Mouse (Mus musculus) hindbrain, embryonic 15.5 days (tissue): ENCODE measurements around the gene Rexo1. TPM values are rescaled to one million over a fixed set of nuclear protein-coding genes. Genes with fewer than 3 reads are reported as not detected.

Experiments used
- ATAC-seq: fragments of 200-750 bp; cut with Nextera tagmentation; 2 replicates; pipeline ENCODE4 v1.8.0; 2017; ENCODE audit warnings: low read depth, moderate number of reproducible peaks, moderate TSS enrichment; ENCODE audit not compliant: low FRiP score
- H3K27ac ChIP-seq: fragments of 300-500 bp; sonication (generic); replicated peaks from 2 replicates; pipeline ENCODE4 v1.5.1; 2015; ENCODE audit warnings: mild to moderate bottlenecking, inconsistent platforms
- H3K27me3 ChIP-seq: fragments of 300-500 bp; sonication (generic); 2 replicates; pipeline ENCODE4 v1.6.1; 2015; ENCODE audit warnings: control low read depth, inconsistent platforms
- H3K36me3 ChIP-seq: fragments of 300-500 bp; sonication (generic); 2 replicates; pipeline ENCODE4 v1.6.1; 2015; ENCODE audit warnings: control low read depth, inconsistent platforms
- H3K4me1 ChIP-seq: fragments of 300-500 bp; sonication (generic); replicated peaks from 2 replicates; pipeline ENCODE4 v1.6.1; 2015; ENCODE audit warnings: control low read depth, inconsistent platforms
- H3K4me2 ChIP-seq: fragments of 300-500 bp; sonication (generic); 2 replicates; pipeline ENCODE4 v1.6.1; 2015; ENCODE audit warnings: moderate library complexity, mild to moderate bottlenecking, inconsistent platforms
- H3K4me3 ChIP-seq: fragments of 300-500 bp; sonication (generic); 2 replicates; pipeline ENCODE4 v1.5.1; 2015; ENCODE audit warnings: mild to moderate bottlenecking, inconsistent platforms
- H3K9ac ChIP-seq: fragments of 300-500 bp; sonication (generic); 2 replicates; pipeline ENCODE4 v1.6.1; 2015; ENCODE audit warnings: inconsistent platforms
- H3K9me3 ChIP-seq: fragments of 300-500 bp; sonication (generic); 2 replicates; pipeline ENCODE4 v1.6.1; 2016; ENCODE audit warnings: control low read depth, inconsistent platforms
- WGBS: fragments of 180-500 bp; shearing (Covaris S2); methylation state at CpG from one replicate; pipeline ENCODE4 v1.1.7; 2015; 5-methylcytosine and 5-hydroxymethylcytosine counted together
- polyA plus RNA-seq: library from polyadenylated mRNA; unstranded; fragments of >200 nt; fragmentation: Nextera tagmentation; extraction: Ambion mirVana; gene quantifications from 2 replicates; pipeline ENCODE4 v1.2.1, GENCODE M21; 2015

The Rexo1 gene
- polyA plus RNA-seq, 1 experiment from 2014 or later = 33.7 TPM

DNA sequence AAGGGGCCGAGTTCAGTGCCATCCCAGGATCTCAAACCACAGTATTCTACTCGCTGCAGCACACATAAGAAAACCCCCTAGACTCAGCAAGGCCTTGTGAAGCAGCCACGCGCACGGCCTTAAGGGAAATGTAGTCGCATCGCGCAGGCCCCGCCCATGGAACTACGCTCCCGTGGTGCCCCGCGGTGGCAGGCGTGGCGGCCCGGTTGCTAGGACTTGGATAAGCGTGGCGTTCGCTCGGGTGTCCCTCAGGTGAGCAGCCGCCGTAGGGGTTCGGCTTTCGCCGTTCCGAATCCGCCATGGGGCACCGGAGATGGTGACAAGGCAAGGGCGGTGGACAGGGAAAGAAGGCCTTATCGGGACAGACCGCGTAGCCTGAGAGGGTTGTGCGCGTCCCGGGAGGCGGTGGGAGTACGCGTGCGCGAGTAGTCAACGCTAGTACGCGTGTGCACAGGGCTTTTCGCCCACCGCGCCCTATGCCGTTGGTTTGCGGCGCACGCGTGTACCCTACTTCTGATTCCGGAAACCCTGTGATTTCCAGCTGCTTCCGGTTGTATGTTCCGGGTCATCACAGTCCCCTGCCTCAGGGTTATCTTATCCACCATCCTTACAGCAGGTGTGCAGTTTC is 41.5 kb upstream of the Rexo1 start, which contains the start of the genes Scamp4 and Adat3:
Scamp4 (plus strand) TSS at position 175 of the 628 bp plus-strand sequence.
Adat3 (plus strand) TSS at position 183 of the 628 bp plus-strand sequence.
- H3K4me1 ChIP-seq = peaks cover 21% of the 10 kb centered on the region
- peak; percentile 98 for ATAC-seq
- H3K36me3 ChIP-seq = peaks cover 16% of the 10 kb centered on the region
- no peaks in the 10 kb centered on the region for H3K9me3 ChIP-seq
- peak within 1 kb of the TSS; percentile 72 for H3K9ac ChIP-seq
- H3K4me3 ChIP-seq = peak within 1 kb of the TSS; percentile 77
- peak within 1 kb of the TSS; percentile 96 for H3K27ac ChIP-seq
- WGBS = under 1% methylated on average over 54 of the region's 54 CpGs
- peaks cover 3% of the 10 kb centered on the region; the same call in 1 of the 2 replicates for H3K27me3 ChIP-seq
- H3K4me2 ChIP-seq = peak within 1 kb of the TSS; percentile 94

DNA sequence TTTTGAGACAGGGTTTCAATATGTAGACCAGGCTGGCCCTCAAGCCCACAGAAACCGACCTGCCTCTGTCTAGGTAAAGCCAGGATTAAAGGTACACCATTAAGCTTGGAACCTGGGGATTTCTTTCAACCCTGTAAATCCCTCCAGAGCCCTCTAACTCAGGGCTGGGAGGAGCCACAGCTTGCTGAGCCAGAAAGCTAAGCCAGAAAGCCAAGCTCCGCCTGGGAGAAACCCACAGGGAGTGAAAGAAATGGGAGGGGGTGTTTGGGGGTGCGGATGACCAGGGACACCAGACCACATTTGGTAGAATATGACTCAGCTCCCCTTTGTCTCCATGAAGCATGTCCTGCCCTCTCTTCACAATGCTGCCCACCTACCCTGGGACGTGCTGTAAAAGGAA is 35.0 kb upstream of the Rexo1 start:
- peaks cover 3% of the 10 kb centered on the region; the same call in 1 of the 2 replicates for H3K27me3 ChIP-seq
- no peaks in the 10 kb centered on the region for H3K9me3 ChIP-seq
- 41% methylated on average over 4 of the region's 4 CpGs for WGBS
- H3K4me2 ChIP-seq = no peak overlapping the region
- no peak overlapping the region for H3K4me3 ChIP-seq
- H3K36me3 ChIP-seq = no peaks in the 10 kb centered on the region
- ATAC-seq = no peak
- H3K4me1 ChIP-seq = no peaks in the 10 kb centered on the region
- H3K9ac ChIP-seq = no peak overlapping the region
- no peak overlapping the region for H3K27ac ChIP-seq

DNA sequence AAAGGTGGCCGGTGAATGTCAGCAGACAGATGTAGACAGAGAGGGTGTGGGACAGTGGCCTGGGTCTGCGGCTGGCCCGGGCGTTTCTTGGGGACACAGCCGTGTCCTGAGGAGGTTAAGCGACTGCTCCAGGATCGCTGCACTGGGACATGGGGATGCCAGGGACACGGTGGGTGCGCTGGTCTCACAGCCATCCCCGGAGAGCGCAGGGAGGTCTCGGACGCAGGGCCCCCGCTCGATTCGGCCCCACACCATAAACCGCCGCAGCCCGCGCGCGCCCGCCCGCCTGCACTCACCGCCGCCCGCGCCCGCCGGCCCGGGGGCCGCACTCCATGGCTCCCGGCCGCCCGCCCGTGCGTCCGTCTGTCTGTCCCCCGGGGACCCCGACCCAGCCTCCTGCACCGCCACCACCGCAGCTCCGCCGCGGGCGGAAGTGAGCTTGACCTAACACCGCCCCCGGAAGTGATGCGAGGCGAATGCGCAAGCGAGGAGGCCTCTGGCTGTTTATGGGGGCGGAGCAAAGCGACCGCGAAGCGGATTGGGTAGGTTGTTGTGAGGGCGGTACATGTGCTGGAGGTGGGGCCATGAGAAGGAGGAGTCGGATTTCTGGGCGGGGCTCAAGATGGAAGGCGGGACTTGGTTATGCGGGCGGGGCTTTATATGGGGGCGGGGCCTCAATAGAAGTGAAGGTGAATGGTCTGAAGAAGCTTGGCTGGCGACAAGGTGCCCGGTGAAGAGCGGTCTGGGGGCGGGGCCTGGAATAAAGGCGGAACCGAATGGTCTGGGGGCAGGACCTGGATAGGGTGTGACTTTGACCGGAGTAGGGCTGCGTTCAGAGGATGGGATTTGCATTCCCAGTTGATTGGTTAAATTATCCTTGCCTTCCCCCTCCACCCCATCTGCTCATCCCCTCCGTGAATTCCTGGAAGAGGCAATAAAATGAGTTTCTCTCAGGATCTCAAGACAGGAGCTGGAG is 28.8 kb upstream of the Rexo1 start, which contains the start of gene Abhd17a:
Abhd17a (minus strand) TSS at position 463 of the 976 bp plus-strand sequence.
- Histone ChIP-seq H3K27me3 (no peaks in the 10 kb centered on the region), H3K4me3 (peak within 1 kb of the TSS; percentile 80)
- WGBS = under 1% methylated on average over 70 of the region's 73 CpGs

DNA sequence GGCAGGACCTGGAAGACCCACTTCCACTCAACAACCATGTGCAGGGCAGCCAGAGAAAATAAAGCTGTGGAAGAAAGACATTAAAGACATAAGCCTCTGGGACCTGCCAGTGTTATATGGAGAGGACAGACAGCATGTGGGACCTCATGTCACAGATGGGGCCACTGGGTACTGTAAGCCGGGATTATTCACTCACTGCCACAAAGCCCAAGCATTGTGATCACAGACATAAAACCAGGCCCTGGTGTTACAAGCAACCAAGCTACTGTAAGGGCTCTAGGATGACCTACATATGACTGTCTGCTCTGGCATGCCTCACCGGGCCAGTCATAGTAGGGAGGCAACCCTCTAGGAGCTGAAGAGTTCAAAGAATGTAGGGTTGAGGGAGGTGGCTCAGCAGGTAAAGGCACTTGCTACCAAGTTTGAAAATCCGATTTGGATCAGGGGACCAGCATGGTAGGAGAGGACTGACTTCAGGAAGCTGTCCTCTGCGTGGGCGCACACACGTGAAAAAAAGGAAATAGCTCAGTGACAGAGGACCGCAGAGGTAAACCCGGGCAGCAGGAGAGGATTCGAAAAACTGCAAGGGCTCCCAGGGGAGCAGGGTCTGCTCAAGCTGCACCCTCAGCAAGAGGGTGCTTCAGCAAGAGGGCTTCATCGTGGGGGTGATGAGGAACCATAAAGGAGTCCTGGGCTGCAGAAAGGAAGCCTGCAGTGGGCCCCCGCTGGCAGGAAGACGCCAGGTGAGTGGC is 27.9 kb upstream of the Rexo1 start:
- no peak for ATAC-seq
- Histone ChIP-seq H3K4me3 (peak overlapping the region; percentile 80), H3K36me3 (peaks cover 4% of the 10 kb centered on the region), H3K27ac (no peak overlapping the region), H3K9me3 (no peaks in the 10 kb centered on the region), H3K27me3 (no peaks in the 10 kb centered on the region), H3K4me1 (peaks cover 46% of the 10 kb centered on the region), H3K4me2 (peak overlapping the region; percentile 72), H3K9ac (peak overlapping the region; percentile 87)
- WGBS = 18% methylated on average over 12 of the region's 12 CpGs

More for the DNA sequence above, 28.8 kb upstream of the Rexo1 start, which contains the start of gene Abhd17a:
- Histone ChIP-seq H3K36me3 (peaks cover 4% of the 10 kb centered on the region), H3K9me3 (no peaks in the 10 kb centered on the region), H3K27ac (peak within 1 kb of the TSS; percentile 70), H3K9ac (peak within 1 kb of the TSS; percentile 87), H3K4me1 (peaks cover 41% of the 10 kb centered on the region), H3K4me2 (peak within 1 kb of the TSS; percentile 72)
- peak; percentile 96 for ATAC-seq

DNA sequence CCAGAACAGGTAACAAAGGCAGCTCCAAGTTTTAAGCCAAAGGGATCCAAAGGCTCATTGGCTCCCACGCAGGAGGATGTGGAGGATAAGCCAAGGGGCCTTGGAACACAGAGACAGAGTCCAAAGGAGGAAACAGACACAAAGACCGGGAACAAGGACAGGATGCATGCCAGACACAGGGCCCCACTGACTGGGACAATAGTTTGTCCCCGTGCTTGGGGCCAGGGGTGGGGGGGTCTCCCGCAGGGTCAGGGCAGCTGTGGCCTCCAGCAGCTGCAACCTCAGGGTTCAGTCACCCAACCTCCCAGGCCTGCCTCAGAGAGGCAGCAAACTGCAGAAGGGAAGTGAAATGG is 25.9 kb upstream of the Rexo1 start:
- Histone ChIP-seq H3K4me2 (no peak overlapping the region), H3K4me3 (no peak overlapping the region), H3K4me1 (peaks cover 46% of the 10 kb centered on the region), H3K27ac (peak overlapping the region; percentile 51; the same call in 1 of the 2 replicates), H3K36me3 (peaks cover 4% of the 10 kb centered on the region), H3K27me3 (no peaks in the 10 kb centered on the region), H3K9ac (no peak overlapping the region), H3K9me3 (no peaks in the 10 kb centered on the region)
- ATAC-seq = no peak
- WGBS = 17% methylated on average over 4 of the region's 4 CpGs

DNA sequence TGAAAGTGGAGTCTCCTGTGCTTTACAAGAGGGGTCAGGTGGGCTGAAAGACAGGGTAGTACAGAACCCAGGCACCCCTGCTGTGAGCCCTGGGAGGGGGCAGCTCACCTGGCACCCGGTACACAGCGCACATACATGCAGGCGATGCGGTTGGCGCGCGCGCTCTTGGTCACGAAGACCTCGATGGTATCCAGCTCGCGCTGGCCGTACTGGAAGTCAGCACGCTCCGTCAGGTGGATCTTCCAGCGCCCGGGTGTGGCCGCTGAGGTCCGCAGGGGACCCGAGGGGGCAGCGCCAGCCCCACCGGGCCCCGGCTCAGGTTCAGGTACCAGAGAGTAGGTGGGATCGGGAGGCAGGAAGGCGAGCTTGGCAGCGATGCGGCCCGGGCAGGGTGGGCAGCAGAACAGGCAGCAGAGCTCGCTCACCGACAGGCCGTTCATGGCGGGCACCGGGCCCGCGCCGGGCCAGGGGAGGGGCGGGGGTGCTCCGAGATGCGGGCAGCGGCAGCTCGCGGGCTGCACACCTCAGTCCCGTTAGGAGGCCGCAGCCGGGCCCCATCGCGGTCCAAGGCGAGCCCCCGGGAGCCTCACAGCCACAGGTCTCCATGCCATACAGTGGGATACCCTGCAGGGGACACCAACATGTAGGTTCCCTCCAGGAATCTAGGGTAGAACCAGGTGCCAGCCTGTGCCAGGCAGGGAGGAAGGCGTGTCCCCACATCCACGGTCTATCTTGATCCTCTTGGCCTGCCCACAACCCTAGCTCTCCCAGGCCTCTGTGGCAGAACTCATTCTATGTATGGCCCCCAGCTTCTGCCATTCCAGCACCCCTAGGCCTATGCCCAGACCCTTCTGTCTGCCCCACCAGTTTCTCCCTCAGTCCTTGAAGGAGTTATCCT is 25.3 kb upstream of the Rexo1 start:
- no peak overlapping the region for H3K9ac ChIP-seq
- H3K4me2 ChIP-seq = 0 out of 2 replicates have a peak overlapping the region, but pooled peaks have one; percentile 4
- no peaks in the 10 kb centered on the region for H3K9me3 ChIP-seq
- H3K27me3 ChIP-seq = no peaks in the 10 kb centered on the region
- no peak overlapping the region for H3K4me3 ChIP-seq
- ATAC-seq = no peak
- peaks cover 4% of the 10 kb centered on the region for H3K36me3 ChIP-seq
- H3K27ac ChIP-seq = peak overlapping the region; percentile 51; the same call in 1 of the 2 replicates
- 94% methylated on average over 41 of the region's 51 CpGs for WGBS
- peaks cover 46% of the 10 kb centered on the region for H3K4me1 ChIP-seq

DNA sequence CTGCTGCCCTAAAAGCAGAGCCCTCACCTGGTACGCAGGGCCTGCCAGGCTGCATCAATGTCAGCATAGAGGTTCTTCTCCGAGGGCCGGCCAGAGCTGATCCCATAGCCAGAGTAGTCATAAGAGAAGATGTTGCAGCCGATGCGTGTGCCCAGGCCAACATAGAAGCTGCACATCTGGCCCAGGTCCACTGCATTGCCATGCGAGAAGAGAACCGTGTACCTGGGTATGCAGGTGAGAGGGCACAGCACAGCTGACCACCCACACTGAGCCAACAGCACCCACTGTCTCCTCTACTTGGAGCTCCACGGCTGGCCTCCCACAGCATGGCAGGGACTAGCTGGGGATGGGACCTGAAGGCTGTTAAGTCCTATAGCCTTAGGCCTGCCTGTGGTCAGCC is 24.2 kb upstream of the Rexo1 start:
- H3K9ac ChIP-seq = no peak overlapping the region
- H3K27ac ChIP-seq = no peak overlapping the region
- no peak for ATAC-seq
- H3K4me1 ChIP-seq = peaks cover 43% of the 10 kb centered on the region
- peaks cover 8% of the 10 kb centered on the region for H3K36me3 ChIP-seq
- no peaks in the 10 kb centered on the region for H3K27me3 ChIP-seq
- H3K9me3 ChIP-seq = no peaks in the 10 kb centered on the region
- 96% methylated on average over 8 of the region's 8 CpGs for WGBS
- peak overlapping the region; percentile 4; the same call in 1 of the 2 replicates for H3K4me2 ChIP-seq
- no peak overlapping the region for H3K4me3 ChIP-seq

DNA sequence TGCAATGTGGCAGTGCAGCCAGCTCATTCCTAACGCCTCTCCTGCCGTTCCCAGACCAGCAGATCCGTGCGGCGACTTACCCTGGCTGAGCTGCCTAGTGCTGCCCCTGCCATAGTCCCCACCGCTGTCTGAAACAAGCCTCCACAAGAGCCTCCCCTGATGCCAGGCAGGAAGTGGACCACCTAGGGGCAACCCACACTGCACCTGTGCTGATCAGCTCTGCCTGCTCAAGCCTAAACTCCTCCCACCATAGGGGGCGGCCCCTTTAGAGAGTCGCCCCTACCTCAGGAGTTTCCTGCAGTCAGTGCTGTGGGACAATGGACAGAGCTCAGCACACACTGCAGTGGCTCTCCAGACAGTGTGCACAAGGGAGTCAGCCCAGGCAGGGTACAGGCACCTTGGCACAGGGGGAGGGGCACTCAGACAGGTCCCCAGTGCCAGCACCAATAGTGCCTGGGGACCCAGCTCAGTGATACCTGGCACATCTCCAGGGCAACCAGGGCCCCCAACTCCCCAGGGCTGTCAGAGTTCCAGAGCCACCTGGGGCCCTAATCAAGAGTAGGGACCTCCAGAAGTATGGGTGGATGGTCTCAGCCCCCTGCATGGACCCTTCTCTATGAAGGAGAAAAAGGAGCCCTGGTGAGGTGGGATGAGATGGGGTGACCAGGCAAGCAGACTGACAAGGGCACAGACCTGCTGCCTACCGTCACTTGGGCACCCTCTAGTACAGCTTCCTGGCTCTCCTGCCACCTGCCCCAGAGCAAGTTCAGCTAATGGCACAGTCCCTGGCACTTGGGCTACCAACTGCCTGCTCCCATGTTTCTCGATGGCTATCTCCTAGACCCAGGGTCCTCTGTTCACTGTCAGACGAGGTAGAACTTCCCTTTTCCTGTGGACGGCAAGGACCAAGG is 23.5 kb upstream of the Rexo1 start:
- no peaks in the 10 kb centered on the region for H3K27me3 ChIP-seq
- H3K4me3 ChIP-seq = no peak overlapping the region
- no peaks in the 10 kb centered on the region for H3K9me3 ChIP-seq
- H3K9ac ChIP-seq = no peak overlapping the region
- peaks cover 41% of the 10 kb centered on the region for H3K4me1 ChIP-seq
- peaks cover 8% of the 10 kb centered on the region for H3K36me3 ChIP-seq
- ATAC-seq = no peak
- 77% methylated on average over 12 of the region's 12 CpGs for WGBS
- H3K4me2 ChIP-seq = 0 out of 2 replicates have a peak overlapping the region, but pooled peaks have one; percentile 4
- no peak overlapping the region for H3K27ac ChIP-seq

DNA sequence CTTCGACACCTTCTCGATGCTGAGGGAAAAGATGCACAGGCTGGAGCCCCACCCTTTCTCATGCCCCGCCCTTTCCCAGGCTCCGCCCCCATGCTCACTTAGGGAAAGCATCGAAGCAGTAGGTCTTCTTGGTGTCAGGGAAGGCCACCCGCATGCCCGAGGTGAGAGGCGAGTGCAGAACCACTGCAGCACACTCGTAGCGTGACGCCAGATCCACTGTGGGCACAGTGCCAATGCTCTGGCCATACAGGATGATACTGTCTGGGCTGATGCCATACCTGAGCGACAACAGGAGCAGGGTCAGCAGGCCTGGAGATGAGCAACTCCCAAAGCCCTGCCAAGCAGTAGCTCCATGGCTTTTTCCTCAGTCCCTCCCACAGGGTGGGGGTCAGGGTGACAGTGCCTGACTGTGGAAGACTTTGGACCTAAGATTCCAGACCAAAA is 22.7 kb upstream of the Rexo1 start:
- no peak for ATAC-seq
- Histone ChIP-seq H3K4me2 (no peak overlapping the region), H3K4me1 (peaks cover 35% of the 10 kb centered on the region), H3K27me3 (no peaks in the 10 kb centered on the region), H3K9me3 (no peaks in the 10 kb centered on the region), H3K36me3 (peaks cover 8% of the 10 kb centered on the region), H3K27ac (no peak overlapping the region), H3K4me3 (no peak overlapping the region), H3K9ac (no peak overlapping the region)
- WGBS = 60% methylated on average over 12 of the region's 12 CpGs

DNA sequence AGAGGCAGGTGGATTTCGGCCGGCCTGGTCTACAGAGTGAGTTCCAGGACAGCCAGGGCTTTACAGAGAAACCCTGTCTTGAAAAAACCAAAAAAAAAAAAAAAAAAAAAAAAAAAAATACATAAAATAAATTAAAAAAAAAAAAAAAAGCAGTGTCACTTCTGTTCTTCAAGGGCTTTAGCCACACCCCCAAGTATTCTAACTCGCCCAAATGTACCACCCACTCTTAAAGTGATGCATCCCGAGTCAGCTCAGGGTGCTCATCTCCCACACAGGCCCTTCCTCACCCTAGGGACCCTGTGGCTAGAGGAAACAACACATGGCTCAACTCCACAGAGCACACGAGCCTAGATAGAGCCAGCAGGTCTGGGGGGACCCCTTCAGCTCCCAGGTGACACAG is 21.7 kb upstream of the Rexo1 start:
- H3K4me3 ChIP-seq = no peak overlapping the region
- H3K36me3 ChIP-seq = peaks cover 8% of the 10 kb centered on the region
- ATAC-seq = no peak
- H3K27ac ChIP-seq = no peak overlapping the region
- WGBS = 86% methylated on average over 5 of the region's 5 CpGs
- peaks cover 34% of the 10 kb centered on the region for H3K4me1 ChIP-seq
- H3K9ac ChIP-seq = no peak overlapping the region
- H3K27me3 ChIP-seq = no peaks in the 10 kb centered on the region
- H3K9me3 ChIP-seq = no peaks in the 10 kb centered on the region
- H3K4me2 ChIP-seq = no peak overlapping the region
